7 mouse cellular contexts compared by ENCODE assay signal in genomic region chr8:88361044-88361707, GRCm38 (mm10). TPM values are rescaled to one million over a fixed set of nuclear protein-coding genes. Genes with fewer than 3 reads are reported as not detected.
A peak's percentile ranks its signal among the peaks of the same experiment; 100 is the strongest.
DNase-seq lines count a peak whose midpoint lies in the region; ATAC-seq and TF ChIP-seq lines count a peak whose summit lies in the region.

No protein-coding gene starts in this region.

- no peak for TF ChIP-seq CTCF in testis, adult 2 months (IDR thresholded peaks at IDR 0.05; ENCODE audit: control insufficient read depth, insufficient read depth, insufficient replicate concordance, low read depth, low read length)

- H3K27me3 ChIP-seq in forebrain, embryonic 15.5 days = no peaks in the 10 kb centered on the region
- H3K27me3 ChIP-seq in kidney, embryonic 16.5 days (ENCODE audit: insufficient read depth, low read length) = no peaks in the 10 kb centered on the region
- no peaks in the 10 kb centered on the region for H3K27me3 ChIP-seq in testis, adult 2 months (ENCODE audit: control insufficient read depth, insufficient read depth, low read length)

- 1% methylated on average over 31 of the region's 31 CpGs for whole genome bisulfite sequencing in forebrain, embryonic 15.5 days
- WGBS in kidney, embryonic 16.5 days = under 1% methylated on average over 31 of the region's 31 CpGs

- peak; percentile 14 for DNase-seq in spleen, adult 12 weeks (ENCODE audit: low spot score)
- no peak for DNase-seq in spleen, postnatal 36 days (ENCODE audit: low spot score in 2 of 2)
- DNase-seq in lung, postnatal 4 days = peak; percentile 24 to 43

- peaks cover 5% of the 10 kb centered on the region for H3K4me1 ChIP-seq in brown adipose tissue, adult 24 weeks (ENCODE audit: control insufficient read depth, insufficient read depth, insufficient read length, low read length)
- H3K4me1 ChIP-seq in forebrain, embryonic 15.5 days = peaks cover 26% of the 10 kb centered on the region
- peaks cover 18% of the 10 kb centered on the region for H3K4me1 ChIP-seq in kidney, embryonic 16.5 days (ENCODE audit: insufficient read depth, low read length)
- peaks cover 8% of the 10 kb centered on the region for H3K4me1 ChIP-seq in testis, adult 2 months (ENCODE audit: control insufficient read depth, insufficient read depth, low read length)

- H3K4me2 ChIP-seq in forebrain, embryonic 15.5 days (replicated peaks) = peak overlapping the region; percentile 84
- peak overlapping the region; percentile 94 for H3K4me2 ChIP-seq in kidney, embryonic 16.5 days (replicated peaks; ENCODE audit: low read depth, low read length)

- TF ChIP-seq POLR2A in testis, adult 2 months (IDR thresholded peaks at IDR 0.05; ENCODE audit: control insufficient read depth, low read depth, low read length) = no peak

- H3K36me3 ChIP-seq in forebrain, embryonic 15.5 days = peaks cover 31% of the 10 kb centered on the region
- peaks cover 25% of the 10 kb centered on the region for H3K36me3 ChIP-seq in kidney, embryonic 16.5 days (ENCODE audit: insufficient read depth, low read length)
- peaks cover 1% of the 10 kb centered on the region; the same call in 1 of the 2 replicates for H3K36me3 ChIP-seq in testis, adult 2 months (ENCODE audit: control insufficient read depth, insufficient read depth, low read length)

- H3K9ac ChIP-seq in forebrain, embryonic 15.5 days (replicated peaks) = peak overlapping the region; percentile 93
- H3K9ac ChIP-seq in kidney, embryonic 16.5 days (replicated peaks; ENCODE audit: low read length) = peak overlapping the region; percentile 98

- H3K4me3 ChIP-seq in brown adipose tissue, adult 24 weeks (ENCODE audit: insufficient read depth, low read depth, low read length) = peak overlapping the region; percentile 100
- peak overlapping the region; percentile 91 for H3K4me3 ChIP-seq in forebrain, embryonic 15.5 days
- H3K4me3 ChIP-seq in kidney, embryonic 16.5 days (ENCODE audit: low read length) = peak overlapping the region; percentile 97
- peak overlapping the region; percentile 98 for H3K4me3 ChIP-seq in testis, adult 2 months (ENCODE audit: control insufficient read depth, low read depth, low read length)

- peak overlapping the region; percentile 98 for H3K27ac ChIP-seq in brown adipose tissue, adult 24 weeks (replicated peaks; ENCODE audit: low read depth, low read length)
- H3K27ac ChIP-seq in forebrain, embryonic 15.5 days (replicated peaks) = peak overlapping the region; percentile 76
- H3K27ac ChIP-seq in kidney, embryonic 16.5 days (ENCODE audit: low read length) = peak overlapping the region; percentile 89
- peak overlapping the region; percentile 95 for H3K27ac ChIP-seq in testis, adult 2 months (ENCODE audit: control insufficient read depth, insufficient read depth, low read depth, low read length)

- H3K9me3 ChIP-seq in forebrain, embryonic 15.5 days = no peaks in the 10 kb centered on the region
- no peaks in the 10 kb centered on the region for H3K9me3 ChIP-seq in kidney, embryonic 16.5 days (ENCODE audit: low read length)

- ATAC-seq in forebrain, embryonic 15.5 days (replicated peaks) = peak; percentile 18; the same call in 1 of the 2 replicates
- ATAC-seq in kidney, embryonic 16.5 days (ENCODE audit: low FRiP score, low TSS enrichment) = peak; percentile 69; the same call in 1 of the 2 replicates

RNA-seq across cellular contexts. Expression of gene Brd7, which starts 0.8 kb away (rescaled TPM):
- polyA plus RNA-seq in brown adipose tissue, adult 24 weeks (2012; ENCODE audit: insufficient read depth, insufficient read length, missing spikeins) = 61.5 TPM in 2 replicates
- polyA plus RNA-seq in forebrain, embryonic 15.5 days (2015; fragmentation: Nextera tagmentation; extraction: Ambion mirVana) = 65.4 and 68.7 TPM in 2 replicates
- 53.6 and 61.1 TPM in 2 replicates for polyA plus RNA-seq in kidney, embryonic 16.5 days (2015; fragmentation: Nextera tagmentation; extraction: Ambion mirVana)
- 27.2 and 30.7 TPM in 2 replicates for polyA plus RNA-seq in testis, adult 2 months (2012; rRNA removed)

Comparison
In these comparisons a context has a peak if more than half of its experiments do, and no peak if none do; other contexts are left out.
1. DNase-seq: peak in spleen, adult 12 weeks (single experiment) and lung, postnatal 4 days (2 of 2); none in spleen, postnatal 36 days (0 of 2).
2. Peak in every context shown above with its lines, with median percentiles within 50 percentile points of each other: H3K27ac ChIP-seq and H3K4me3 ChIP-seq.